Mouse (Mus musculus) left cerebral cortex, postnatal 4 days (tissue): ENCODE results near the gene Celf1. TPM values are rescaled to one million over a fixed set of nuclear protein-coding genes. Genes with fewer than 3 reads are reported as not detected.

Source experiments
- DNase-seq: peaks from one replicate; pipeline ENCODE4 v3.0.0-alpha.2; 2022
- intact Hi-C: fragments of 180-260 bp; cut with DNase I; formaldehyde crosslinking; loops from one replicate; pipeline ENCODE4 v1.15.1; 2025
- total RNA-seq, 2 experiments: library from RNA; stranded (reverse); gene quantifications; 2 replicates each; pipeline ENCODE4 v1.2.3; 2021

Gene Celf1
- total RNA-seq, 2 experiments from 2014 or later, result 133 to 142 TPM

GRCm38 (mm10) chr2:90938362-90938761 is 1.8 kb upstream of the Celf1 start:
- intact Hi-C loops, result no loop called here
- DNase-seq, result no peak

- DNase-seq, result peak; percentile 13
- intact Hi-C loops, result no loop called here
Measured at GRCm38 (mm10) chr2:90939750-90940149, 432 bp upstream of the Celf1 start.

GRCm38 (mm10) chr2:90941744-90942143 is 1.6 kb downstream of the Celf1 start:
- intact Hi-C loops, result no loop called here
- DNase-seq, result no peak

- intact Hi-C loops, result no loop called here
- no peak for DNase-seq
Measured at GRCm38 (mm10) chr2:90950149-90950548, 10.0 kb downstream of the Celf1 start.

- intact Hi-C loops, result no loop called here
- no peak for DNase-seq
Measured at GRCm38 (mm10) chr2:90950582-90951194, 10.5 kb downstream of the Celf1 start.

GRCm38 (mm10) chr2:90953461-90953860 is 13.3 kb downstream of the Celf1 start:
- DNase-seq, result no peak

GRCm38 (mm10) chr2:90956053-90956452 is 15.9 kb downstream of the Celf1 start:
- intact Hi-C loops, result no loop called here
- DNase-seq, result peak; percentile 6

More at GRCm38 (mm10) chr2:90953461-90953860, 13.3 kb downstream of the Celf1 start:
- intact Hi-C loops, result no loop called here

- no peak for DNase-seq
- intact Hi-C loops, result no loop called here
Measured at GRCm38 (mm10) chr2:90958856-90959255, 18.7 kb downstream of the Celf1 start.

- DNase-seq, result no peak
Measured at GRCm38 (mm10) chr2:90960012-90960411, 19.8 kb downstream of the Celf1 start.

GRCm38 (mm10) chr2:90963304-90963703 is 23.1 kb downstream of the Celf1 start:
- intact Hi-C loops, result no loop called here
- no peak for DNase-seq

More at GRCm38 (mm10) chr2:90960012-90960411, 19.8 kb downstream of the Celf1 start:
- intact Hi-C loops, result no loop called here

GRCm38 (mm10) chr2:90964811-90965465 is 24.8 kb downstream of the Celf1 start:
- intact Hi-C loops, result no loop called here
- no peak for DNase-seq

- DNase-seq, result no peak
- intact Hi-C loops, result no loop called here
Measured at GRCm38 (mm10) chr2:90965466-90966080, 25.4 kb downstream of the Celf1 start.

GRCm38 (mm10) chr2:90970606-90971005 is 30.4 kb downstream of the Celf1 start:
- intact Hi-C loops, result no loop called here
- DNase-seq, result peak; percentile 36

- intact Hi-C loops, result no loop called here
- no peak for DNase-seq
Measured at GRCm38 (mm10) chr2:90974101-90974500, 33.9 kb downstream of the Celf1 start.

- no peak for DNase-seq
- intact Hi-C loops, result no loop called here
Measured at GRCm38 (mm10) chr2:90975181-90975835, 35.1 kb downstream of the Celf1 start.

- DNase-seq, result no peak
- intact Hi-C loops, result no loop called here
Measured at GRCm38 (mm10) chr2:90976590-90976989, 36.4 kb downstream of the Celf1 start.

- peak; percentile 5 for DNase-seq
- intact Hi-C loops, result no loop called here
Measured at GRCm38 (mm10) chr2:90977291-90977690, 37.1 kb downstream of the Celf1 start.

- intact Hi-C loops, result no loop called here
- no peak for DNase-seq
Measured at GRCm38 (mm10) chr2:90986055-90986454, 45.9 kb downstream of the Celf1 start.

- intact Hi-C loops, result no loop called here
- no peak for DNase-seq
Measured at GRCm38 (mm10) chr2:91008536-91008935, 68.4 kb downstream of the Celf1 start.

GRCm38 (mm10) chr2:91013881-91014280 is 73.7 kb downstream of the Celf1 start:
- intact Hi-C loops, result loop anchor here (10.0 kb wide), 1 partner anchor 149 kb away; no protein-coding TSS in a partner anchor
- DNase-seq, result no peak

- intact Hi-C loops, result loop anchor here (10.0 kb wide), 1 partner anchor 151 kb away; no protein-coding TSS in a partner anchor
- DNase-seq, result no peak
Measured at GRCm38 (mm10) chr2:91015386-91015785, 75.2 kb downstream of the Celf1 start.
